Mouse (Mus musculus) stomach, embryonic 14.5 days (tissue): ENCODE data around the gene Abhd5. TPM values are rescaled to one million over a fixed set of nuclear protein-coding genes. Genes with fewer than 3 reads are reported as not detected.

Experiments used
- ATAC-seq: fragments of 200-750 bp; cut with Nextera tagmentation; 2 replicates; pipeline ENCODE4 v1.8.0; 2017; ENCODE audit warnings: low read depth, moderate TSS enrichment; ENCODE audit not compliant: insufficient number of reproducible peaks, insufficient read depth, low FRiP score
- H3K27ac ChIP-seq: fragments of 300-500 bp; sonication (generic); 2 replicates; pipeline ENCODE4 v1.5.1; 2014; ENCODE audit warnings: mild to moderate bottlenecking, low read length, moderate library complexity, mixed read lengths
- H3K27me3 ChIP-seq: fragments of 300-500 bp; sonication (generic); 2 replicates; pipeline ENCODE4 v1.6.1; 2014; ENCODE audit warnings: low read length, control low read depth, mixed read lengths; ENCODE audit not compliant: control insufficient read depth, insufficient read depth
- H3K36me3 ChIP-seq: fragments of 300-500 bp; sonication (generic); 2 replicates; pipeline ENCODE4 v1.6.1; 2014; ENCODE audit warnings: mild to moderate bottlenecking, control low read depth, low read length, moderate library complexity, mixed read lengths; ENCODE audit not compliant: control insufficient read depth, insufficient read depth
- H3K4me1 ChIP-seq: fragments of 300-500 bp; sonication (generic); 2 replicates; pipeline ENCODE4 v1.6.1; 2014; ENCODE audit warnings: low read length, control low read depth, mixed read lengths; ENCODE audit not compliant: control insufficient read depth, insufficient read depth
- H3K4me2 ChIP-seq: fragments of 300-500 bp; sonication (generic); replicated peaks from 2 replicates; pipeline ENCODE4 v1.6.1; 2014; ENCODE audit warnings: low read depth, low read length, control low read depth
- H3K4me3 ChIP-seq: fragments of 300-500 bp; sonication (generic); 2 replicates; pipeline ENCODE4 v1.5.1; 2014; ENCODE audit warnings: low read depth, low read length, control low read depth
- H3K9ac ChIP-seq: fragments of 300-500 bp; sonication (generic); replicated peaks from 2 replicates; pipeline ENCODE4 v1.6.1; 2014; ENCODE audit warnings: low read depth, mild to moderate bottlenecking, control low read depth, low read length, moderate library complexity, mixed read lengths
- H3K9me3 ChIP-seq: fragments of 300-500 bp; sonication (generic); 2 replicates; pipeline ENCODE4 v1.6.1; 2016; ENCODE audit warnings: low read depth, low read length, control low read depth; ENCODE audit not compliant: control insufficient read depth
- WGBS: fragments of 180-500 bp; shearing (Covaris S2); extraction: QIAGEN DNeasy Blood & Tissue Kit; methylation state at CpG from one replicate; pipeline ENCODE4 v1.1.7; 2014; 5-methylcytosine and 5-hydroxymethylcytosine counted together
- polyA plus RNA-seq: library from polyadenylated mRNA; unstranded; fragments of >200 nt; fragmentation: Nextera tagmentation; extraction: Ambion mirVana; gene quantifications from 2 replicates; pipeline ENCODE4 v1.2.1, GENCODE M21; 2014

Gene Abhd5
- polyA plus RNA-seq, 1 experiment from 2014 or later, result 24.6 TPM

- Histone ChIP-seq H3K9ac (no peak overlapping the region), H3K4me1 (no peaks in the 10 kb centered on the region), H3K4me2 (no peak overlapping the region), H3K27ac (no peak overlapping the region), H3K27me3 (no peaks in the 10 kb centered on the region), H3K36me3 (no peaks in the 10 kb centered on the region), H3K4me3 (no peak overlapping the region), H3K9me3 (no peaks in the 10 kb centered on the region)
- no peak for ATAC-seq
- 89% methylated on average over 16 of the region's 16 CpGs for WGBS
These were observed 59.2 kb downstream of the Abhd5 start for GRCm38 (mm10) chr9:122410437-122411175.

GRCm38 (mm10) chr9:122414648-122415047, 63.2 kb downstream of the Abhd5 start:
- no peak overlapping the region for H3K4me2 ChIP-seq
- H3K4me3 ChIP-seq, result no peak overlapping the region
- 88% methylated on average over 1 of the region's 1 CpGs for WGBS
- no peak overlapping the region for H3K27ac ChIP-seq
- no peaks in the 10 kb centered on the region for H3K4me1 ChIP-seq
- no peak for ATAC-seq
- H3K9ac ChIP-seq, result no peak overlapping the region
- no peaks in the 10 kb centered on the region for H3K9me3 ChIP-seq
- no peaks in the 10 kb centered on the region for H3K27me3 ChIP-seq
- H3K36me3 ChIP-seq, result no peaks in the 10 kb centered on the region

- Histone ChIP-seq H3K4me1 (no peaks in the 10 kb centered on the region), H3K4me3 (no peak overlapping the region), H3K27ac (no peak overlapping the region), H3K27me3 (no peaks in the 10 kb centered on the region), H3K9me3 (no peaks in the 10 kb centered on the region), H3K9ac (no peak overlapping the region), H3K36me3 (no peaks in the 10 kb centered on the region), H3K4me2 (no peak overlapping the region)
- no peak for ATAC-seq
- 79% methylated on average over 8 of the region's 8 CpGs for WGBS
These were observed 63.8 kb downstream of the Abhd5 start for GRCm38 (mm10) chr9:122415056-122415775.

GRCm38 (mm10) chr9:122416617-122417016, 65.2 kb downstream of the Abhd5 start:
- Histone ChIP-seq H3K27me3 (no peaks in the 10 kb centered on the region), H3K4me1 (no peaks in the 10 kb centered on the region), H3K4me2 (no peak overlapping the region), H3K36me3 (no peaks in the 10 kb centered on the region), H3K4me3 (no peak overlapping the region), H3K27ac (no peak overlapping the region), H3K9me3 (no peaks in the 10 kb centered on the region), H3K9ac (no peak overlapping the region)
- 42% methylated on average over 2 of the region's 2 CpGs for whole genome bisulfite sequencing
- ATAC-seq, result no peak

GRCm38 (mm10) chr9:122420195-122420756, 68.9 kb downstream of the Abhd5 start:
- ATAC-seq, result no peak
- Histone ChIP-seq H3K9me3 (no peaks in the 10 kb centered on the region), H3K27me3 (no peaks in the 10 kb centered on the region), H3K36me3 (no peaks in the 10 kb centered on the region), H3K27ac (no peak overlapping the region), H3K4me3 (no peak overlapping the region), H3K4me1 (no peaks in the 10 kb centered on the region), H3K4me2 (no peak overlapping the region), H3K9ac (no peak overlapping the region)
- 73% methylated on average over 5 of the region's 5 CpGs for WGBS

GRCm38 (mm10) chr9:122420772-122421764, 69.7 kb downstream of the Abhd5 start:
- no peak overlapping the region for H3K27ac ChIP-seq
- peak; percentile 67; the same call in 1 of the 2 replicates for ATAC-seq

GRCm38 (mm10) chr9:122421911-122422310, 70.5 kb downstream of the Abhd5 start:
- Histone ChIP-seq H3K4me3 (no peak overlapping the region), H3K4me1 (no peaks in the 10 kb centered on the region), H3K27ac (no peak overlapping the region), H3K9me3 (no peaks in the 10 kb centered on the region), H3K36me3 (no peaks in the 10 kb centered on the region), H3K4me2 (no peak overlapping the region), H3K27me3 (no peaks in the 10 kb centered on the region), H3K9ac (no peak overlapping the region)
- 84% methylated on average over 8 of the region's 8 CpGs for WGBS
- no peak for ATAC-seq

More at GRCm38 (mm10) chr9:122420772-122421764, 69.7 kb downstream of the Abhd5 start:
- no peak overlapping the region for H3K4me3 ChIP-seq
- H3K27me3 ChIP-seq, result no peaks in the 10 kb centered on the region
- no peaks in the 10 kb centered on the region for H3K36me3 ChIP-seq
- H3K9me3 ChIP-seq, result no peaks in the 10 kb centered on the region
- H3K9ac ChIP-seq, result no peak overlapping the region
- whole genome bisulfite sequencing, result 23% methylated on average over 13 of the region's 13 CpGs
- no peak overlapping the region for H3K4me2 ChIP-seq
- no peaks in the 10 kb centered on the region for H3K4me1 ChIP-seq

GRCm38 (mm10) chr9:122422706-122423105, 71.3 kb downstream of the Abhd5 start:
- WGBS, result 86% methylated on average over 14 of the region's 14 CpGs
- no peak overlapping the region for H3K27ac ChIP-seq
- H3K4me1 ChIP-seq, result no peaks in the 10 kb centered on the region
- H3K36me3 ChIP-seq, result no peaks in the 10 kb centered on the region
- no peak for ATAC-seq
- no peak overlapping the region for H3K9ac ChIP-seq
- H3K9me3 ChIP-seq, result no peaks in the 10 kb centered on the region
- H3K27me3 ChIP-seq, result no peaks in the 10 kb centered on the region
- H3K4me3 ChIP-seq, result no peak overlapping the region
- no peak overlapping the region for H3K4me2 ChIP-seq
